Mouse (Mus musculus) hindlimb bud, embryonic 11.5 days (tissue): Measurements from ENCODE around the gene Ms4a6c.
"Not testable (repeated sequence)": the region's sequence is repeated elsewhere in the genome, so short reads cannot be mapped to it uniquely, and the experiment has no call there.

Experiments
- DNase-seq: peaks from one replicate; pipeline ENCODE4 v3.0.0-alpha.2; 2012; ENCODE audit warnings: low read depth, low spot score; ENCODE audit errors: extremely low spot score

Ms4a6c gene

GRCm38 (mm10) chr19:11500796-11501195, 31.6 kb downstream of the Ms4a6c start:
- no peak for DNase-seq

GRCm38 (mm10) chr19:11501326-11501725, 32.2 kb downstream of the Ms4a6c start:
- no peak for DNase-seq

DNA sequence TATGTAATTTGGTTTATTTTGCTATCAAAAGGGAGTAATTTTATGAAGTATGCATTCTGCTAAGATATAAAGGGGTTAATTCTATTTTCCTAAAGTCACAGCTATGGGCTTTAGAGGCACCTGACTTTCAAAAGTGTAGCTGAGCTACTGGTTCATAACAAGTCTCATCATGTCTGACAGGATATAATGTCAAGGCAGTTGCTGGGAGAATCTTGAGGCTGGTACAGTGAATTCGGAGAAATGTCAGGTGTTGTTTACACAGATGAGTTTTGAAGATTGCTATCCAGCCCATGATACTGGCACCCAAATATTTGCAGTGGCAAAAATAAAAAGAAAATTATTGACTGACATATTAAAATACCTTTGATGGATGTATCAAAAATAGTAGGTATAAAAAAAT, 35.7 kb downstream of the Ms4a6c start:
- no peak for DNase-seq

DNA sequence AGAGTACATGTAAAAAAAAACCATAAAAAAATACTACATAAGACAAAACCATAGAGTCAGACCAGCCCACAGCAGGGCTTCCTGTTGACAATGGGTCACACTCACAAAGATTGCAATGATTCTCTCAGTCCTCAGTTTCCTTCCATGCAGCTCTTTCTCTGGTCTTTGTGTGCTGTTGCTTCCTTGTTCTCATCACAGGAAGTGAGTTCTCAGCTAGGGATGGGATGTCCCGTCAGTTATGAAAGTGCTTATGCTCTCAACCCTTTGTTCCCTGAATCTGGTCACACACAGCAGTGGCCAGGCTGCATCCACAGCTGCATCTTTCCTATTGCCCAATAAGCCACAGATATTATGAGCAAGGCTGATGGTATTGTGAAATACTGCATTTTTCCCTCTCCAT, 44.3 kb downstream of the Ms4a6c start:
- no peak for DNase-seq

DNA sequence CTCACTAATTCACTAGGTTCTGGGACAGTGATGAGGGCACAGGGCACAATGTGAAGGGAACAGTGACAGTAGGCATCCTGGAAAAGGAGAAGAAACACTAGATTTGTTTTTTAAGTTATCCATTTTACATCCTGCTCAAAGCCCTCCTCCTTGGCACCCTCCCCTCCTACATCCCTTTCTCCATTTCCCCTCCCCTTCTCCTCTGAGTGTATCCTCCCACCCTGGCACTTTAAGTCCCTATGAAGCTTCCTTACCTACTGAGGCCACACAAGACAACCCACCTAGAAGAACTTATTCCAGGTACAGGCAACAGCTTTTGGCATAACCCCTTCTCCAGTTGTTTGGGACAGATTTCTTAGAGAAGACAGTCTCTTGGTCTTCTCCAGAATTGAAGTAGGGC, 47.1 kb downstream of the Ms4a6c start, which contains the start of gene Ms4a6b:
TSS of gene Ms4a6b (plus strand) at position 267 of the 400 bp plus-strand sequence.
- no peak for DNase-seq

- DNase-seq: no peak
These were observed 47.7 kb downstream of the Ms4a6c start for GRCm38 (mm10) chr19:11516845-11517244.

- DNase-seq: not testable (repeated sequence)
These were observed 48.2 kb downstream of the Ms4a6c start for GRCm38 (mm10) chr19:11517373-11517772.

DNA sequence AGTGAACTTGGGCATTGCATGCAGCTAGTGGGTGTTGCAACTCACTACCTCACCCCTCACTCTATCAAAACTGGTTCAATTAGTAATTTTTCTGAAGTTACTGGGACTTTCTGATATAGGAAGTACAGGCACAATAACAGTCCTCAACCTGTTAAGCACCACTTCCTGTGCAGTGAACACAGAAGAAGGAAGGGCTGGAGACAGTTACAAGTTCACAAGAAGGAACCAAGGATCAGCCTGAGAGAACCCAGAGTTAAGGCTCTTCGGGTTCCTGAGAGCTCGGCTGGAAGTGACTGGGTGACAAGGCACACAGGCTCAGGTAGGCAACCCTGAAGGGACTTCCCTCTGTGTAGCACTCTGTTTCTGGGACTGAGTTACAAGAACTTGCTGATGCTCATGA, 49.2 kb downstream of the Ms4a6c start:
- not testable (repeated sequence) for DNase-seq

DNA sequence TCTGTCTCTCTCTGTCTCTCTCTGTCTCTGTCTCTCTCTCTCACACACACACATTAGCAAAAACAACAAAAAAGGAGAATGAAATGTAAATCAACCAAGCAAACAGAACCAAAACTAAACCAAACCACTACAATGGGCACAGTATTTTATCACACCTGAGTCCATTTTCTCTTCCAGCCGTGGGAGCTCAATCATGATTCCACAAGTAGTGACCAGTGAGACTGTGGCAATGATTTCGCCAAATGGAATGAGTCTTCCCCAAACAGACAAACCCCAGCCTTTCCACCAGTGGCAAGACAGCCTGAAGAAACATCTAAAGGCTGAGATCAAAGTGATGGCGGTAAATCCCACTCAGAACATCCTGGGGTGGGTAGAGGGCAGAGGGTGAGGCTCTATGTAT, 51.0 kb downstream of the Ms4a6c start:
- no peak for DNase-seq
